Mouse (Mus musculus) heart, embryonic 12.5 days (tissue): ENCODE data around the gene Ghrl. TPM values are rescaled to one million over a fixed set of nuclear protein-coding genes. Genes with fewer than 3 reads are reported as not detected.
"Not testable (repeated sequence)": the region's sequence is repeated elsewhere in the genome, so short reads cannot be mapped to it uniquely, and the experiment has no call there.

Experiments
- ATAC-seq: fragments of 200-750 bp; cut with Nextera tagmentation; 2 replicates; pipeline ENCODE4 v1.8.0; 2017; ENCODE audit warnings: moderate TSS enrichment, moderate library complexity; ENCODE audit not compliant: insufficient number of reproducible peaks, low FRiP score
- H3K27ac ChIP-seq: fragments of 300-500 bp; sonication (generic); 2 replicates; pipeline ENCODE4 v1.5.1; 2016; ENCODE audit warnings: mild to moderate bottlenecking, moderate library complexity; ENCODE audit not compliant: poor library complexity, severe bottlenecking
- H3K27me3 ChIP-seq: fragments of 300-500 bp; sonication (generic); replicated peaks from 2 replicates; pipeline ENCODE4 v1.6.1; 2016; ENCODE audit warnings: mild to moderate bottlenecking, moderate library complexity
- H3K36me3 ChIP-seq: fragments of 300-500 bp; sonication (generic); 2 replicates; pipeline ENCODE4 v1.6.1; 2016; ENCODE audit warnings: mild to moderate bottlenecking, moderate library complexity
- H3K4me1 ChIP-seq: fragments of 300-500 bp; sonication (generic); replicated peaks from 2 replicates; pipeline ENCODE4 v1.6.1; 2016; ENCODE audit warnings: mild to moderate bottlenecking
- H3K4me2 ChIP-seq: fragments of 300-500 bp; sonication (generic); 2 replicates; pipeline ENCODE4 v1.6.1; 2016; ENCODE audit warnings: mild to moderate bottlenecking, moderate library complexity
- H3K4me3 ChIP-seq: fragments of 300-500 bp; sonication (generic); 2 replicates; pipeline ENCODE4 v1.5.1; 2016; ENCODE audit warnings: mild to moderate bottlenecking
- H3K9ac ChIP-seq: fragments of 300-500 bp; sonication (generic); 2 replicates; pipeline ENCODE4 v1.6.1; 2016; ENCODE audit warnings: mild to moderate bottlenecking, moderate library complexity
- H3K9me3 ChIP-seq: fragments of 300-500 bp; sonication (generic); replicated peaks from 2 replicates; pipeline ENCODE4 v1.6.1; 2016; ENCODE audit warnings: mild to moderate bottlenecking, moderate library complexity
- WGBS: fragments of 180-500 bp; shearing (Covaris S2); methylation state at CpG from one replicate; pipeline ENCODE4 v1.1.7; 2016; 5-methylcytosine and 5-hydroxymethylcytosine counted together
- polyA plus RNA-seq: library from polyadenylated mRNA; unstranded; fragments of >200 nt; fragmentation: Nextera tagmentation; extraction: Ambion mirVana; gene quantifications from 2 replicates; pipeline ENCODE4 v1.2.1, GENCODE M21; 2016

Gene Ghrl
- polyA plus RNA-seq, 1 experiment from 2014 or later, result not detected

GRCm38 (mm10) chr6:113737318-113738046, 17.8 kb upstream of the Ghrl start:
- H3K9ac ChIP-seq, result no peak overlapping the region
- WGBS, result 80% methylated on average over 9 of the region's 9 CpGs
- peaks cover 56% of the 10 kb centered on the region for H3K36me3 ChIP-seq
- H3K4me2 ChIP-seq, result no peak overlapping the region
- peaks cover 11% of the 10 kb centered on the region for H3K4me1 ChIP-seq
- no peak overlapping the region for H3K4me3 ChIP-seq
- no peaks in the 10 kb centered on the region for H3K27me3 ChIP-seq
- no peak overlapping the region for H3K27ac ChIP-seq
- no peaks in the 10 kb centered on the region for H3K9me3 ChIP-seq
- no peak for ATAC-seq

DNA sequence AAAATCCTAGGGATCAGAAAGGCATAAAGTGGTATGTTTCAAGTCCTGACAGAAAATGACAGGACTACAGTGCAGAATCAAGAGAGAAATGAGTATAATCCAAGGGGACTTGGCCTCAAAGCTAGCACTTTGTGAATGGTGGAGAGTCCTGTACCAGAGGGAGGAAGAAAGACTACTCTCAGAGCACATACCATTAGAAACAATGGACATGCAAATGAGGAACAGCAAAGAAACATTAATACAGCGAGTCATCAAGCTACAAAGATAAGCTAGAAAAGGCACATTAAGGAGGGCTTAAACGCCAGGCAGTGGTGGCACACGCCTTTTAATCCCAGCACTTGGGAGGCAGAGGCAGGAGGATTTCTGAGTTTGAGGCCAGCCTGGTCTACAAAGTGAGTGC, 11.6 kb upstream of the Ghrl start:
- Histone ChIP-seq H3K27me3 (no peaks in the 10 kb centered on the region), H3K36me3 (peaks cover 95% of the 10 kb centered on the region), H3K9me3 (no peaks in the 10 kb centered on the region), H3K4me2 (no peak overlapping the region), H3K4me3 (no peak overlapping the region), H3K9ac (no peak overlapping the region), H3K27ac (no peak overlapping the region), H3K4me1 (no peaks in the 10 kb centered on the region)
- WGBS, result 89% methylated on average over 3 of the region's 3 CpGs
- ATAC-seq, result no peak

- H3K36me3 ChIP-seq, result peaks cover 89% of the 10 kb centered on the region
- H3K9ac ChIP-seq, result no peak overlapping the region
- H3K27ac ChIP-seq, result no peak overlapping the region
- H3K4me1 ChIP-seq, result no peaks in the 10 kb centered on the region
- H3K4me2 ChIP-seq, result no peak overlapping the region
- no peak overlapping the region for H3K4me3 ChIP-seq
- no peak for ATAC-seq
- WGBS, result 88% methylated on average over 7 of the region's 7 CpGs
- H3K27me3 ChIP-seq, result no peaks in the 10 kb centered on the region
- no peaks in the 10 kb centered on the region for H3K9me3 ChIP-seq
Measured at GRCm38 (mm10) chr6:113728181-113728580, 8.5 kb upstream of the Ghrl start.

DNA sequence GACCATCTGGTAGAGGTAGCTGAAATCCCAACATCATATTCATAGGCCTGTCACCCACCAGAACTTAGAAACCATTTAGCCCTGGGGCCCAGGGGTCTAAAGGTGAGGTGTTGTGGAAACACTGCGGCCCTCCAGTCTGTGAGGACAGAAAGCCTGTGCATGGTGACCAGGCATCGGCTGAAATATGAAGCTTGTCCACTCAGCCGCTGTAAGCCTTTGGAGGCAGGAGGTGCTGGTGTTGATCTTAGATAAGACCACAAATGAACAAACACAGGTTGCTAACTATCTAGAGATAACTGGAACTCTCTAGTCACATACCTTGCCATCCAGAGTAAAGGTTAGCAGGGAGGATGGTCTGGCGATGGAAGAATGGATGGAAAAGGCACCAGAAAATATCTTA, 1.4 kb upstream of the Ghrl start:
- no peak for ATAC-seq
- Histone ChIP-seq H3K9ac (no peak overlapping the region), H3K36me3 (peaks cover 79% of the 10 kb centered on the region), H3K4me2 (no peak overlapping the region), H3K27ac (no peak overlapping the region), H3K9me3 (no peaks in the 10 kb centered on the region), H3K4me1 (no peaks in the 10 kb centered on the region), H3K4me3 (no peak overlapping the region), H3K27me3 (no peaks in the 10 kb centered on the region)
- 79% methylated on average over 4 of the region's 4 CpGs for WGBS

DNA sequence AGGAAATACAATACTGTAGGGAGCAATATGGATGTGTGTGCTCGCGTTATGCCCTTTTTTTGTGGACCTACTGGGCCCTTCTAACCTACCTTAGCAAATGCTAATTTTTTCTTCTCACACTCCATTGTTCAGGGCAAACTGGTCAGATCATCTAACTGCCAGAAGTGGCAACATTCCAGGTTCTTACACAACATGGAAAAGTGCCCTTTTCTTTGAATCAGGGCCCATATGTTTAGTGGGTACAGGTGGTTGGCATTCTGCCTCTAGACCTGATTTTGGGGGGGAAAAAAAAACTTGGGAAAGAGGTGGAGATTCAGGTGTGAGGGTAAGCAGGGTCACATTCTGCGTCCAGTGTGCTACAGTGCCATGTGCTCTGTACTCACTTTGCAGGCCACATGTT, 2.1 kb downstream of the Ghrl start:
- Histone ChIP-seq H3K4me2 (no peak overlapping the region), H3K36me3 (peaks cover 91% of the 10 kb centered on the region), H3K27ac (no peak overlapping the region), H3K9me3 (no peaks in the 10 kb centered on the region), H3K4me1 (no peaks in the 10 kb centered on the region), H3K4me3 (no peak overlapping the region), H3K9ac (no peak overlapping the region), H3K27me3 (no peaks in the 10 kb centered on the region)
- WGBS, result 84% methylated on average over 3 of the region's 3 CpGs
- ATAC-seq, result no peak

DNA sequence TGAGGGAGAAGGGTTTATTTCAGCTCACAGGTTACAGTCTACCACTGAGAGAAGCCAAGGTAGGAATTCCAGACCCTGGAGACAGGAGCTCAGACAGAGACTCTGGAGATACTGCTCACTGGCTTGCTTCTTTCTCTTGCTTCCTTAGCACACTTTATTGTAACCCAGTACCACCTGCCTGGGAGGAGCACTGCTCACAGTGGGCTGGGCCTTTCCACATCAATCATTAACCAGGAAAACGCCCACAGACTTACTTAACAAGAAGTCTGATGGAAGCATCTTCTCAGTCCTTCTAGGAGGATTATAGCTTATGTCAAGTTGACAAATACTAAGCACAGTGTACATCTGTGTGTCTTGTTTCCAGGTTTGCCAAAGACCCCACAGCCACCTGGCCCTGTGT, 4.9 kb downstream of the Ghrl start:
- H3K9ac ChIP-seq, result no peak overlapping the region
- no peaks in the 10 kb centered on the region for H3K9me3 ChIP-seq
- H3K4me3 ChIP-seq, result no peak overlapping the region
- no peak overlapping the region for H3K27ac ChIP-seq
- no peaks in the 10 kb centered on the region for H3K4me1 ChIP-seq
- no peak overlapping the region for H3K4me2 ChIP-seq
- no peaks in the 10 kb centered on the region for H3K27me3 ChIP-seq
- ATAC-seq, result no peak
- peaks cover 94% of the 10 kb centered on the region for H3K36me3 ChIP-seq
- WGBS, result 78% methylated on average over 1 of the region's 1 CpGs

- no peak overlapping the region for H3K4me2 ChIP-seq
- no peak for ATAC-seq
- H3K9me3 ChIP-seq, result no peaks in the 10 kb centered on the region
- H3K27me3 ChIP-seq, result no peaks in the 10 kb centered on the region
- H3K9ac ChIP-seq, result no peak overlapping the region
- WGBS, result 90% methylated on average over 2 of the region's 2 CpGs
- H3K36me3 ChIP-seq, result peaks cover 94% of the 10 kb centered on the region
- no peak overlapping the region for H3K27ac ChIP-seq
- no peaks in the 10 kb centered on the region for H3K4me1 ChIP-seq
- H3K4me3 ChIP-seq, result no peak overlapping the region
Measured at GRCm38 (mm10) chr6:113714276-113714675, 5.4 kb downstream of the Ghrl start.

DNA sequence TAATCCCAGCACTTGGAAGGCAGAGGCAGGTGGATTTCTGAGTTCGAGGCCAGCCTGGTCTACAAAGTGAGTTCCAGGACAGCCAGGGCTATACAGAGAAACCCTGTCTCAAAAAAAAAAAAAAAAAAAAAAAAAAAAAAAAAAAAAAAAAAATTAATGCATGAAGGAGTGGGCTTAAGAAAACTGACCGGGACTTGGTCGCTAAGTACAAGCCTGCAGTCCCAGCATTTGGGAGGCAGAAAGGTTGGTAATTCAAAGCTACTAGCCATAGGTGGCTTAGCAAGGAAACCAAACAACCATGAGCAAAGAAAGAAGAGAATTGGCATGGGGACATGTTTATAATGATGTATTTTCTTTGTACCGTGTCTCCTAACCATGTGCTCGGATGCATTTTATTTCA, 6.3 kb downstream of the Ghrl start:
- H3K4me1 ChIP-seq, ATAC-seq, H3K27ac ChIP-seq, H3K4me3 ChIP-seq, H3K9ac ChIP-seq, H3K9me3 ChIP-seq, H3K4me2 ChIP-seq, H3K27me3 ChIP-seq: not testable (repeated sequence)
- 88% methylated on average over 5 of the region's 5 CpGs for WGBS
- peaks cover 95% of the 10 kb centered on the region for H3K36me3 ChIP-seq

- Histone ChIP-seq H3K27me3 (no peaks in the 10 kb centered on the region), H3K9ac (no peak overlapping the region), H3K9me3 (no peaks in the 10 kb centered on the region), H3K4me2 (no peak overlapping the region), H3K4me3 (no peak overlapping the region), H3K4me1 (no peaks in the 10 kb centered on the region), H3K36me3 (peaks cover 97% of the 10 kb centered on the region), H3K27ac (no peak overlapping the region)
- WGBS, result 91% methylated on average over 3 of the region's 3 CpGs
- no peak for ATAC-seq
Measured at GRCm38 (mm10) chr6:113712718-113713117, 7.0 kb downstream of the Ghrl start.

DNA sequence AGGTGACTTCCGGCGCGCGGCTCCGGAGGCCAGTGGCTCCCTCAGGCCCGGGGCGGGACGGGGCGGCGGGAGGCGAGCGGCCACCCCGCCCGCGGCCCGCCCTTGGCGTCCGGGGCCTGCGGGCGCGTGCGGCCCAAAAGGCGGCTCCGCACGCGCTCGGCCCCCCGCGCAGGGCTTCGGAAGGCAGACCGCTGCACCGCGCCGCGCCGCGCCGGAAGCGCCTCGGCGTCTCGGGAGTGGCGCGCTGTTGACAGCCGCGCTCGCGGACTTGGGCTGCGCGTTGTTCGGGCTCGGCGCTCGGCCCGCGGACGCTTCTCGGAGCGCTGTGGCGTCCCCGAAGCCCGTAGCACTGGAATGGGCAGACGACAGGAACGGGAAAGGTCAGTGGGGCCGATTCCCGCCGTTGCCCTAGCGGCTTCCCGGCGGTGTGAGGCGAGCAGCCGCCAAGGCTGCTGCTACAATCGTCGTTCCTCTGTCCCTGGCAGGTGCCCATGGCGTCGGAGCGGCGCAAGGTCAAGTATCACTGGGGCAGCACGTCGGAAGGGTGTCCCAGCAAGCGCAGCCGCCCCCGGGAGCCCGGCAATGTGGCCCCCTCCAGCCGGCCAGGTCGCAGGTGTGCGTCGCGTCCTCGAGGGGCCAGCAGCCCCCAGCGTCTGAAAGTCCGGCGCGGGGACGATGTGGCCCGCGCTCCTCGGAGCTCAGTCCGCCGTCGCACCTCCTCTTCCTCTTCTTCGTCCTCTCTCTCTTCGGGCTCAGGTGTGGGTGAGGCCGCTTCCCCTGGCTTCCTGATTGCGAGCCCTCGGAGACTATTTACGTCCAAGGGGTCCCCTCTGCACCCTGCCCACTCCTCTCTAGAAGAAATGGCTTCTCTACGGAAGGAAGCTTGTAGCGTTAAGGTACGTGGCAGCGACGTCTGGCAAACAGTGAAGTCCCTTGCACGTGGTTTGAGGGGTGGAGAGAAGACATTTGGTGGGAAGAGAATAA, 22.2 kb downstream of the Ghrl start:
- ATAC-seq, result no peak
- Histone ChIP-seq H3K36me3 (peaks cover 42% of the 10 kb centered on the region), H3K4me2 (peak overlapping the region; percentile 97), H3K27me3 (no peaks in the 10 kb centered on the region), H3K4me3 (peak overlapping the region; percentile 69), H3K27ac (peak overlapping the region; percentile 92), H3K4me1 (peaks cover 50% of the 10 kb centered on the region), H3K9me3 (no peaks in the 10 kb centered on the region), H3K9ac (peak overlapping the region; percentile 96)
- WGBS, result under 1% methylated on average over 104 of the region's 113 CpGs

- Histone ChIP-seq H3K4me2 (peak within 1 kb of the TSS; percentile 97), H3K4me3 (peak within 1 kb of the TSS; percentile 69), H3K4me1 (peaks cover 56% of the 10 kb centered on the region), H3K27me3 (no peaks in the 10 kb centered on the region), H3K9me3 (no peaks in the 10 kb centered on the region), H3K36me3 (peaks cover 34% of the 10 kb centered on the region), H3K9ac (peak within 1 kb of the TSS; percentile 96), H3K27ac (peak within 1 kb of the TSS; percentile 92)
- under 1% methylated on average over 58 of the region's 58 CpGs for WGBS
- ATAC-seq, result peak; percentile 97
Measured at GRCm38 (mm10) chr6:113696582-113697221, 23.0 kb downstream of the Ghrl start, which contains the start of gene Tatdn2. Gene Tatdn2 (plus strand): TSS chr6:113697050.
